Mouse (Mus musculus) lung, adult 2 months (tissue): Measurements from ENCODE around the gene Cblb.

Experiments
- CTCF ChIP-seq: fragments of 200-500 bp; IDR thresholded peaks from 2 replicates; pipeline ENCODE4 v1.5.1; 2011; ENCODE audit warnings: mild to moderate bottlenecking, low read length, control low read depth; ENCODE audit not compliant: insufficient read depth
- POLR2A ChIP-seq: fragments of 200-500 bp; IDR thresholded peaks from 2 replicates; pipeline ENCODE4 v1.6.1; 2011; ENCODE audit warnings: low read depth, mild to moderate bottlenecking, control low read depth, low read length, borderline replicate concordance; ENCODE audit errors: extremely low read depth

DNA sequence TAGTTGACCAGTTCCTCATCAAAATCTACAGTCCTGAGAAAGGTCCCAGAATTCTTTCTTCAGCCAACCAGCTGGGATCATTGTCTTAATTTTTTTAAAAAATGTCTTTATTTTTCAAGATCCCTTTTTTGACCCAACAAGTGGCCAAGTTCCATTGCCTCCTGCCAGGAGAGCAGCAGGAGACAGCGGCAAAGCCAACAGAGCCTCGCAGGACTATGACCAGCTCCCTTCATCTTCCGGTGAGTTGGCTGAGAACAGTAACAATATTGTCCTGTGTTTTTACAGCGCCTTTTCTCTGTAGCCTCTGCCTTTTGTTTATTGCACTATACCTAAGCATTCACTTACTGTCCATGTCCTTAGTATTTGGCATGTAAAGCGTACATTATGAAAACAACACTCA, 163.0 kb downstream of the Cblb start:
- TF ChIP-seq CTCF (no peak), POLR2A (no peak)
